Mouse (Mus musculus): ENCODE results near the gene Rgs2.

Gene Rgs2

GRCm38 (mm10) chr1:143999371-143999920 is 4.5 kb downstream of the Rgs2 start:
- no peak for TF ChIP-seq GATA4 (IDR thresholded peaks at IDR 0.05; ENCODE audit: insufficient replicate concordance, low read length)

DNA sequence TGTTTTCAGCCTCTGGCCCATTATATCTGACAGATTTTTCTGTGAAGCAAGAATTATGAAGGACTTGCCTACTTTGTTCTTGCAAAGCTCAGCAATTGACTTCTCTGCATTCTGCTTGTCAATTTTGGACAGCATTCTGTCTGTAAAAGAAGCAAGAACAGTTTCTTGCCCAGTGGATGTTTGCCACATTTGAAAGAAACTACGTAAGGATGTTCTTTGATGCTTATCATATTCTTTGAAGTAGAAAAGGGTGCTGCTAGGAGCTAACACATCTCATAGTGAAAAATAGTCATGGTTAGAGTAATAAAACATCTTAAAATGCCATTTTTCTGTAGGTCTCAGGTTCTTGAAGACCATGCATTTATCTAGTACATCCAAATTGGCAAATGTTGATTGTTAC is 10.9 kb downstream of the Rgs2 start:
- TF ChIP-seq GATA4 (IDR thresholded peaks at IDR 0.05; ENCODE audit: insufficient replicate concordance, low read length) = no peak

DNA sequence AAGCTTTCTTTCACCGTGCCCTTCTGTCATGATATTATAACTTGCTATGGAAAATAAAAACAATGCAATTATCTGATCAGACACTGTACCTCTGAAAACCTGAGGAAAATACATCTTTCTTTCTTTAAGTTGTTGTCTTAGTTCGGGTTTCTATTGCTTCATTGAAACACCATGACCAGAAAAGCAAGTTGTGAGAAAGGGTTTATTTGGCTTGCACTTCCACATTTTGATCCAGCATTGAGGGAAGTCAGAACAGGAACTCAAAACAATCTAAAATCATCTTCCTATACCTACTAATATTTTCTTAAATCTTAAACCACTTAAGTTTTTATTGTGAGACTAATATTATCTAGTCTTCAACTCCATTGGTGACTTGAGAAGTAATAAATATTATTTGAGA is 11.4 kb downstream of the Rgs2 start:
- TF ChIP-seq GATA4 (IDR thresholded peaks at IDR 0.05; ENCODE audit: insufficient replicate concordance, low read length) = no peak

- no peak for TF ChIP-seq GATA4 (IDR thresholded peaks at IDR 0.05; ENCODE audit: insufficient replicate concordance, low read length)
Measured at GRCm38 (mm10) chr1:143990263-143990662, 13.7 kb downstream of the Rgs2 start.

DNA sequence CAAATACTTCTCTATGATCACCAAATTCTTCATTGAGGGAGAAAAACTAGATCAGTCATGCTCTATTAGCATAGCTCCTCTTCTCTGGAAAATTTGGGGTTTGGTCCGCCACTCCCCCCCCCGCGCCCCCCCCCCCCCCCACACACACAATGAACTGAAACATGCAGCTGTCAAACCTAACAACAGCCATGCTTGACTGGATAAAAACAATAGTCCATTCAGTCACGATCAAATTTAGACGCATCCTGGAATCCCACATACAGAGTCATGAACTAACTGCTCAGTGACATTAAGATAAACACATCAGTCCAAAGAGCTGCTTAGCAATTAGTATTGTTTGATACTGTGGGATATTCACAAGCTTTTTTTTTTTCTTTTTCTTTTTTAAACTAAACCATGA is 14.2 kb downstream of the Rgs2 start:
- TF ChIP-seq GATA4 (IDR thresholded peaks at IDR 0.05; ENCODE audit: insufficient replicate concordance, low read length) = no peak

GRCm38 (mm10) chr1:143988756-143989155 is 15.2 kb downstream of the Rgs2 start:
- no peak for TF ChIP-seq GATA4 (IDR thresholded peaks at IDR 0.05; ENCODE audit: insufficient replicate concordance, low read length)

DNA sequence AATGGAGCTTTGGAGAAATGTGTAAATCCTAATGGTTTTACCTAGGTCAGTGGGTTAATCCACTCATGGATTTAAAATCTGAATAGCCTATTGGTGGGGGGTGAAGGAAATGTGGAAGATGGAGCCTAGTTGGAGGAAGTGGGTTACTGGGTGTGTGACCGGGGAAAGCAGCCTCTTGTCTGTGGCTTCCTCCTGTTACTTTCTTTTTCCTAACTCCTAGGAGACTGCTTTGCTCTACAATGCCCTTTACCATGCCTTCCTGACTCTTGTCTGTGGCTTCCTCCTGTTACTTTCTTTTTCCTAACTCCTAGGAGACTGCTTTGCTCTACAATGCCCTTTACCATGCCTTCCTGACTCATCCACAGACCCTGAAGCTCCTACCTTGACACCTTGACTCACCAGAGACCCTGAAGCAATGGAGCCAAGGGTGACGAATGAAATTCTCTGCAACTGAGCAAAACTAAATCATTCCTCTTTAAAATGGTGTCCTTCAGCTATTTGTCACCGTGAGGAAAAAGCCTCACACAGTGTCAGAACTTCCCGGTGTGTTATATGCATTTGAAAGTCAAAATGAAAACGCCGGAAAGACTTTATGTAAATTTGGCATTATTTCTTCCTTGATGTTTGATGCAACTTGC is 18.9 kb downstream of the Rgs2 start:
- no peak for TF ChIP-seq GATA4 (IDR thresholded peaks at IDR 0.05; ENCODE audit: insufficient replicate concordance, low read length)

DNA sequence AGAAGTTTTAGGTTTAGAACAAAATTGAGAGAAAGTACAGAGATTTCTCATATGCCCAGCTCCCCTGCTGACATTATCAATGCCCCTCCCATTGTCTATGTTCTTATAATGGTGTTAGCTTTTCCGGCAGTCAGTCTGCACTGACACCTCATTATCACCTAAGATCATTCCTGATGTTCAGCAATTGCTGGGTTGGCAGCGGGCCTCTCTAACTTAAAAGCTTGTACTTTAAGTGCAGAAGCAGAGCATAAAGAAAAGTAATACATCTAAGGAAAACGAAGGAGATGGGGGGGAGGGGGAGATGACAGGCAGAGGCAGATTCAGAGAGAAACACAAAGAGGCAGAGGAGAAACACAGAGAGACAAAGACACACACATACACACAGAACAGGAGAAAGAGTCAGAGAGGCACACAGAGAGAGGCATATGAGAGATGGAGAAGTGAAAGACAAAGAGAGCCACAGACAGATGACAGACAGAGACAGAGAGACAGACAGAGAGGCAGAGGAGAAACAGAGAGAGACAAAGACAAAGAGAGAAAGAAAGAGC is 21.1 kb downstream of the Rgs2 start:
- TF ChIP-seq GATA4 (IDR thresholded peaks at IDR 0.05; ENCODE audit: insufficient replicate concordance, low read length) = no peak

GRCm38 (mm10) chr1:143982085-143982764 is 21.7 kb downstream of the Rgs2 start:
- no peak for TF ChIP-seq GATA4 (IDR thresholded peaks at IDR 0.05; ENCODE audit: insufficient replicate concordance, low read length)

DNA sequence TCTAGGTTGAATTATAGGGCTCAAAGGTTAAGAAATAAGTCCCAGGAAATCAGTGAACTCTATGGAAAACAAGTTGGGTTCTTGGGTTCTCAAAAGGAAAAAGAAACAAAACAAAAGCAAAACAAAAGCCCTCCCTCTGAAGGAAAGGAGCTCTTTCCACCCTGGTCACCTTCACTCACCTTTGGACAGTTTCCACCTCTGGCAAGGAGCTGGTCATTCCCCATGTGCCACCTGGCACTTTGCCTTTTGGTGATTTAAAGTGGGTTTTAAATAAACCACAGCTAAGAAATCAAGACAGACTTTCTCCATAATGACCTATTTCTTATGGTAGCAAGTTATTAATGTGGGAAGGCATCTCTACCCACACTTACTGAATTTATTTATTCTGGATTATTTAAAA is 23.1 kb downstream of the Rgs2 start:
- TF ChIP-seq GATA4 (IDR thresholded peaks at IDR 0.05; ENCODE audit: insufficient replicate concordance, low read length) = no peak

DNA sequence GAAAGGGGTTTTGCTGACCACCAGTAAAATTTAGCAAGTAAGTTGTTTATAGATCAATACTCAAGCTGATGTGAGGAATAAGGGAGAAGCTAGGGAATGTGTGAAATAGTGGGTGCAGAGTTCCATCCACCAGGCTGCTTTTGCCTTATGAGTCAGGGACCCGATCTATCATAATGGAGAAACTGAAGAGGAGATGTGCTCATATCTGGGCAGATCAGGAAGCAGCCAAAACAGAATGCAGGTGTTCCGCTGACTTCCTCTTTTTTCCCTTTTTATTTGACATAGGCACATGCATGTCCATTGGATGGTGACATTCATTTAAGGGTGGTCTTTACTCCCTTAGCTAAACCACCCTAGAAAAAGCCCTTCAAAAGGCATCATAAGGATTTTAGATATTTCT is 29.3 kb downstream of the Rgs2 start:
- TF ChIP-seq GATA4 (IDR thresholded peaks at IDR 0.05; ENCODE audit: insufficient replicate concordance, low read length) = no peak

GRCm38 (mm10) chr1:143962301-143962700 is 41.7 kb downstream of the Rgs2 start:
- TF ChIP-seq GATA4 (IDR thresholded peaks at IDR 0.05; ENCODE audit: insufficient replicate concordance, low read length) = no peak

DNA sequence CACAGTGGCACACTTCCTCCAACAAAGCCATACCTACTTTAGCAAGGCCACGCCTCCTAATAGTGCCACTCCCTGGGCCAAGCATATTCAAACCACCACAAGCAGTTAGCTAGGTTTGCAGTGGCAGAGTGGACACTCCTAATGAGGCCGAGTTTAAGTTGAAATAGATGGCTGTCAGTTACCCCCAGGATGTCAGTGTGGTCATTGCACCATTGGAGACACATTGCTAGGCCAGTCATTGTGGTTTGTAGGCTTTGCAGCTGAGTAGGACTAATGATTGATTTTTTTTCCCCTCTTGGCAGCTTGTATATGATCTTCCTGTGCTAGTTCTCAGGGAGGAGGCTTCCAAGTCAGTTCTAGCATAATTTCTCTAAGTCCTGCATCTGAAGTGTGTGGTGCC is 43.6 kb downstream of the Rgs2 start:
- no peak for TF ChIP-seq GATA4 (IDR thresholded peaks at IDR 0.05; ENCODE audit: insufficient replicate concordance, low read length)

DNA sequence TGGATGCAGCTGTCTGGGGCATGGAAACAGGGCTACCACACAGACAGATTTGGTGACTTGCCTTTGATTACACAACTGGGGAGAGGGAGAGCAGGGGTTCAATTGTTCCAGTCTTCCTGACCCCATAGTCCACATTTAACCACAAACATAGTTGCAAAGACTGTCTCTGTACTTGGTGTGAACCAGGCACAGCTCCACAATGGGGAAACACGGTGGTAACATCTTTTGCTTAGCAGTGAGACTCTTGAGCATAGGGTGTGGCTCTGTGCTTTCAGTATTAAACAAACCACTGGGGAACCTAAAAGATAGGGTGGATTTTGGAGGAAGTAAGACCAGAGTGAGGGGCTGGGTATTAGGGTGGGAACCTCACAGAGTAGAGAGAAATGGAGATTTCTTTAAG is 47.9 kb downstream of the Rgs2 start:
- TF ChIP-seq GATA4 (IDR thresholded peaks at IDR 0.05; ENCODE audit: insufficient replicate concordance, low read length) = no peak

DNA sequence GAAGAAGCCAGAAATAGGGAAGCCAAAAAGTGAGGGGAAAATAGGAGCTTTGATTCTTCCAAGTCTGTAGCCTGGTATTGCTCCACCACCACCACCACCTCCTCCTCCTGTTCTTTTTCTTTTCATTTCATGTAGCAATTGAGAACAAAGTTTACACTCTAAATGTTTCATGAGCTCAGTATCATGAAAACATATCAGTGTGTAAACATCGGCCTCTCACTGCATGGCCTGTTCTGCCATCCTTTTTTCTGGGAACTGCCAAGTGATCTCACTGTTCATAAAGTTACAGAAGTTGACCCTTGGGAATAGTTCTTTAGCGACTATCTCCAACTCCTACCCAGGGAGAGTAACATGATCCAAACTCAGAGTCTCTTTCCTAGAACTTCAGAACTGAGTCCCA is 51.1 kb downstream of the Rgs2 start:
- TF ChIP-seq GATA4 (IDR thresholded peaks at IDR 0.05; ENCODE audit: insufficient replicate concordance, low read length) = no peak
